Mouse (Mus musculus) ovary, adult 2 months (tissue): ENCODE data around the gene Os9. TPM values are rescaled to one million over a fixed set of nuclear protein-coding genes. Genes with fewer than 3 reads are reported as not detected.

Source experiments
- polyA plus RNA-seq: library from polyadenylated mRNA; depleted of rRNA; stranded (reverse); fragments of >200 nt; gene quantifications from 2 replicates; pipeline ENCODE4 v1.2.3, GENCODE M21; 2012; rRNA removed

Gene Os9
- 72.1 and 89.3 TPM in 2 replicates for polyA plus RNA-seq

GRCm38 (mm10) chr10:127121066-127121477 lies at the start of gene Os9:
Gene Os9 (minus strand): TSS chr10:127121131.

GRCm38 (mm10) chr10:127164631-127165353 lies 43.9 kb upstream of the Os9 start, which contains the start of gene B4galnt1:
Gene B4galnt1 (plus strand): TSS chr10:127165225.

DNA sequence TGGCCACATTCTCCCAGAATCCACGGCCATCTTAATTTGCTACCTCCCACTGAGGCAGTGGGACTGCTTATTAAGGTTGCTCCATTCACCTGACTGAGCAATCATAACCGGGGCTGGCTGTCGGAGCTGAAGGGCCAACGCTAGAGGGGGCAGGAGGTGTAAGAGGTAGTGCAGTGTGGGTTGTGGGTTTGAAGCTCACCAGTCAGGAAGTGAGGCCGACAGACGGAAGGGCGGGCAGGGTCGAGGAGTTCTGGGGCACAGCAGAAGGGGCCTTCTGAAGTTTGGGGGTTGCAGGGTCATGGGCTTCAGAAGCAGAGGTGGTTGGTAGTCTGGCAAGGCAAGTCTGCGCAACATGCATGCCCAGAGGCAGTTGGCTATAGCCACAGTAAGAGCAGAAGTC lies 45.9 kb downstream of the Os9 start, which contains the start of gene Agap2:
Agap2 (plus strand) TSS at position 205 of the 400 bp plus-strand sequence.

DNA sequence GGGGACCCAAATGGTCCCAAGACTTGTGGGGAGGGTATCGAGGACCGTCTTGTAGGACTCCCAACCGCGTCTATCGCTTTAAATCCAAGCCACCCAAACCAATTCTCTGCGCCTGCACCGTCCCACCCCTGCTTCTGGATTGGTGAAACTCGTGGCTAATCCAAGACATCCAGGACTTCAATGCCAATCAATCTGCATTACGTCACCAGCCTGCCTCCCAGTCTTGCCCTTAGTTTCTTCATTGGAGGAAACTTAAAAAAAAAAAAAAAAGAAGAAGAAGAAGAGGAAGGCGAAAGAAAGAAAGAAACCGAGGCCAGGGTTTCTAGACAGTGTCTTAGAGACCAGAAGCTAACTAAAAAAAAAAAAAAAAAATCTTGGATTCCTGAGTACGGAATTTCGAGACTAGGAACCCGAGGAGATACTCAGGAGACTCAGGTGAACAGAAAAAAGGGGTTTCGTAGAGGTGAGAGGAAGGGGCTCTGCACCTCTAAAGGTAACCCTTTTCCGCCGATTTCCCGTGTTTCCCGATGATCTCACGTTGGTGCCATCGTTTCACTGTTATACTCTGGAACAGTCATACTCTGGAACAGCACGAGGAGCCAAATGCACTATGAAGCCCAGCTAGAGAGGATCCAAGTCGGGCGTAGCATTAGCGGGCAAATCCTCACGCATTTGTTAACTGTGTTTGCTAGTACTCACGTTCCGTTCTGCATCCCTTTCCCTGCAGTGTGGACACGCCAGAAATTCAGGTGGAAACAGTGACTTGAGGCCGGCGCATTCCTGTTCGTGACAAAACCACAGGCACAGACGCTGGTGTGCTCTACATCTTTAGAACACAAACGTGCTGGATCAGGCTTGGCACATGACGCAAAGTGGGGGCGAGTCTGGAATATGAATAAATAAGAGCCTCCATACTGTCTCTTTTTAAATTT lies 50.5 kb downstream of the Os9 start, which contains the start of gene Tspan31:
Tspan31 (minus strand) TSS at position 75 of the 932 bp plus-strand sequence.

DNA sequence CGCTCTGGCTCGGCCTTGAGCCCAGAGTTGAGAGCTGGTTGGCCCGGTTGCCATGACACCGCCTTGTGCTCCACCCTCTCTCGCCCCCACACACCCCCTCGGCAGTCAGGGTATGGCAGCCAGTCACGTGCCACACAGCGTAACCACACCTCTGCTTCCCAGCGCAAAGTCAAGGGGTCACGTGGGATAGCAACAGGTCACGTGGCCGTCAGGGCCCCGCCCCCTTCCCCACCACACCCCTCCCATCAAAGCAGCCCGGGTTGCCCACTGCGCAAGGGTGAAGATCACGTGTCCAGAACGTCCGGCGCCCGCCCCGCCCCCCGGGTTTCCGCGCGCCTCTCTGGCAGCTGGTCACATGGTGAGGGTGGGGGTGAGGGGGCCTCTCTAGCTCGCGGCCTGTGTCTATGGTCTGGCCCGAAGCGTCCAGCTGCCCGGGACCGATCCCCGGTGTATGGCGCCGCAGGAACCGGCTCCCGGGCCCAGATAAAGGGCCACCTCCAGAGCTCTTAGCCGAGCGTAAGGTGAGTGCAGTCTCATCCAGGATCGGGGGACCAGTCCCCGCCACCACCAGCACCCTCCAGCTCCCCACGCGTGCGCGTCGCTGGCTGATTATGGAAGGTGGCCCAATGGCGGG lies 57.6 kb downstream of the Os9 start, which contains the start of gene Cdk4:
Cdk4 (plus strand) TSS at position 296 of the 634 bp plus-strand sequence.

GRCm38 (mm10) chr10:127059968-127060916 lies 60.7 kb downstream of the Os9 start, which contains the start of gene March9:
Gene March9 (minus strand): TSS chr10:127060184.

GRCm38 (mm10) chr10:127047954-127048353 lies 73.0 kb downstream of the Os9 start, which contains the start of gene Cyp27b1:
Gene Cyp27b1 (plus strand): TSS chr10:127048250.

Other genes with a start within 250 kb of the Os9 start
- gene Atp23, start 219.8 kb downstream of the Os9 start, polyA plus RNA-seq, result 13.9 and 15.1 TPM in 2 replicates
- gene Ctdsp2, start 142.4 kb downstream of the Os9 start, polyA plus RNA-seq, result 152 and 173 TPM in 2 replicates
- gene Avil, start 120.4 kb downstream of the Os9 start, polyA plus RNA-seq, result 0.09 and 0.25 TPM in 2 replicates
- 53.1 and 69.5 TPM in 2 replicates for gene Tsfm, start 90.3 kb downstream of the Os9 start, polyA plus RNA-seq
- gene Mettl1, start 79.7 kb downstream of the Os9 start, polyA plus RNA-seq, result 29.7 and 33.5 TPM in 2 replicates
- gene Eef1akmt3, start 79.6 kb downstream of the Os9 start, polyA plus RNA-seq, result 0.95 and 1.1 TPM in 2 replicates
- 0.64 and 0.89 TPM in 2 replicates for gene Cyp27b1, start 72.9 kb downstream of the Os9 start, polyA plus RNA-seq
- 19.1 and 27.0 TPM in 2 replicates for gene March9, start 60.9 kb downstream of the Os9 start, polyA plus RNA-seq
- gene Cdk4, start 57.6 kb downstream of the Os9 start, polyA plus RNA-seq, result 382 and 484 TPM in 2 replicates
- 105 and 119 TPM in 2 replicates for gene Tspan31, start 50.9 kb downstream of the Os9 start, polyA plus RNA-seq
- 18.0 and 26.2 TPM in 2 replicates for gene Agap2, start 45.8 kb downstream of the Os9 start, polyA plus RNA-seq
- 11.4 and 16.1 TPM in 2 replicates for gene B4galnt1, start 44.1 kb upstream of the Os9 start, polyA plus RNA-seq
- 2.0 and 2.7 TPM in 2 replicates for gene Slc26a10, start 59.5 kb upstream of the Os9 start, polyA plus RNA-seq
- gene Arhgef25, start 69.0 kb upstream of the Os9 start, polyA plus RNA-seq, result 71.4 and 75.9 TPM in 2 replicates
- gene Dtx3, start 74.6 kb upstream of the Os9 start, polyA plus RNA-seq, result 262 and 306 TPM in 2 replicates
- gene Pip4k2c, start 90.5 kb upstream of the Os9 start, polyA plus RNA-seq, result 32.8 and 34.9 TPM in 2 replicates
- 6.4 and 7.0 TPM in 2 replicates for gene Kif5a, start 142.2 kb upstream of the Os9 start, polyA plus RNA-seq
- 245 and 250 TPM in 2 replicates for gene Dctn2, start 145.2 kb upstream of the Os9 start, polyA plus RNA-seq
- 51.3 and 61.2 TPM in 2 replicates for gene Mbd6, start 167.9 kb upstream of the Os9 start, polyA plus RNA-seq
- gene Mars, start 190.7 kb upstream of the Os9 start, polyA plus RNA-seq, result 78.4 and 101 TPM in 2 replicates
- gene Arhgap9, start 200.8 kb upstream of the Os9 start, polyA plus RNA-seq, result 6.0 and 7.4 TPM in 2 replicates
- 51.0 and 51.6 TPM in 2 replicates for gene Gli1, start 220.8 kb upstream of the Os9 start, polyA plus RNA-seq
- not detected in 2 replicates for gene Inhbe, start 233.3 kb upstream of the Os9 start, polyA plus RNA-seq
- 0.07 TPM in 1 of 2 replicates, not detected in the other for gene Inhbc, start 249.3 kb upstream of the Os9 start, polyA plus RNA-seq